Comparison of ENCODE assay signal across 30 mouse cellular contexts in the genomic region with DNA sequence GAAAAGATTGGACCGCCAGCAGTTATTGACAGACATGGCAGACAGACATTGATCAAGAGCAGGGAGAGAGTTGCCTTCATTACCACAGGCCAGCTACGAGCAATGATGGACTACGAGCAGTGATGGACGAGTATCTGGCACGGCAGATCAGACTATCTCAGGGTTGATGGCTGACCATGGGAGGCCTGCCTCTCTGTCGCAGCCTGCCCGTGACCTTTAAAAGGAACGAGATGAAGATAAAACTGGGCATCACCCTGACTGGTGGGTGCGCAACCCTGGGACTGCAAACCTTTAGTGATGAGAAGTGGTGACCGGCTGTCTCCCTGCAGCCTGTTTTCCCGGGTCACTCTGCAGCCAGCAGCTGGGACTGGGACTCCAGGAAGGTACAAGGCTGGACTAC.
DNase-seq lines count a peak whose midpoint lies in the region; ATAC-seq and TF ChIP-seq lines count a peak whose summit lies in the region.
"Had no signal": no experiment of that assay in that cellular context is flagged by ENCODE, and none has a peak within 500 bp of the region (broad histone marks: within the 10 kb centered on the region; RNA-seq: fewer than 3 reads in every experiment).

No protein-coding gene starts in this region.

- no peaks in the 10 kb centered on the region for H3K27me3 ChIP-seq in hindbrain, embryonic 16.5 days (replicated peaks; ENCODE audit: control insufficient read depth, insufficient read depth, low read length)
- H3K27me3 ChIP-seq in hindbrain, embryonic 14.5 days (ENCODE audit: control insufficient read depth, insufficient read depth, low read length): no peaks in the 10 kb centered on the region
- H3K27me3 ChIP-seq in thymus, adult 2 months (ENCODE audit: control insufficient read depth, insufficient read depth, low read length): no peaks in the 10 kb centered on the region
- H3K27me3 ChIP-seq: embryonic facial prominence, embryonic 13.5 days; forebrain, embryonic 12.5 days; forebrain, embryonic 15.5 days had no signal

- 69% methylated on average over 11 of the region's 11 CpGs for WGBS in hindbrain, embryonic 16.5 days
- 66% methylated on average over 11 of the region's 11 CpGs for WGBS in hindbrain, embryonic 14.5 days
- WGBS in thymus, adult 2 months: 97% methylated on average over 11 of the region's 11 CpGs

- H3K4me3 ChIP-seq in hindbrain, embryonic 16.5 days (ENCODE audit: low read length): no peak overlapping the region
- no peak overlapping the region for H3K4me3 ChIP-seq in hindbrain, embryonic 14.5 days (replicated peaks; ENCODE audit: low read length)
- no peak overlapping the region for H3K4me3 ChIP-seq in thymus, adult 2 months (ENCODE audit: control insufficient read depth, insufficient read depth, low read length)
- H3K4me3 ChIP-seq: embryonic facial prominence, embryonic 10.5 days; embryonic facial prominence, embryonic 13.5 days; erythroblast, embryonic 14.5 days; forebrain, embryonic 12.5 days; forebrain, embryonic 15.5 days; heart, adult 2 months; heart, embryonic 10.5 days; heart, embryonic 13.5 days had no signal

- TF ChIP-seq POLR2A in thymus, adult 2 months (IDR thresholded peaks at IDR 0.05; ENCODE audit: control insufficient read depth, extremely low read depth, insufficient read depth, low read length, poor library complexity): 0 out of 2 replicates have a peak, but pooled peaks have one; percentile 12

- no peak overlapping the region for H3K4me2 ChIP-seq in hindbrain, embryonic 16.5 days (ENCODE audit: low read length)
- H3K4me2 ChIP-seq in hindbrain, embryonic 14.5 days (replicated peaks): no peak overlapping the region
- H3K4me2 ChIP-seq: embryonic facial prominence, embryonic 13.5 days; forebrain, embryonic 12.5 days; forebrain, embryonic 15.5 days; heart, embryonic 13.5 days had no signal

- no peaks in the 10 kb centered on the region for H3K9me3 ChIP-seq in hindbrain, embryonic 16.5 days (ENCODE audit: control insufficient read depth, low read length)
- no peaks in the 10 kb centered on the region for H3K9me3 ChIP-seq in hindbrain, embryonic 14.5 days (ENCODE audit: control insufficient read depth, low read length)
- H3K9me3 ChIP-seq: embryonic facial prominence, embryonic 10.5 days; embryonic facial prominence, embryonic 13.5 days; forebrain, embryonic 12.5 days; forebrain, embryonic 15.5 days; heart, embryonic 10.5 days had no signal

- DNase-seq in adrenal gland, adult 8-10 months: peak; percentile 28
- no peak for DNase-seq in adrenal gland, postnatal 4 days (ENCODE audit: low spot score in 2 of 2)
- no peak for DNase-seq in hindbrain, embryonic 14.5 days (ENCODE audit: low spot score)
- no peak for DNase-seq in thymus, adult 2 months
- DNase-seq in thymus, postnatal 0 days (ENCODE audit: low spot score): no peak
- DNase-seq in adrenal gland, postnatal 36 days: peak; percentile 35 to 60
- no peak for DNase-seq in cerebellum, adult 9-10 months
- DNase-seq: cerebellum, adult 11 months; cerebellum, adult 2 months; cerebellum, postnatal 10 days; cerebellum, postnatal 36 days; embryo, embryonic 11 days; gastrocnemius, postnatal 10 days; gastrocnemius, postnatal 36 days; heart, adult 2 months; heart, postnatal 14 days; heart, postnatal 4 days; kidney, adult 18-20 months had no signal

- H3K36me3 ChIP-seq in hindbrain, embryonic 16.5 days (ENCODE audit: control insufficient read depth, insufficient read depth, low read length): no peaks in the 10 kb centered on the region
- H3K36me3 ChIP-seq in hindbrain, embryonic 14.5 days (replicated peaks; ENCODE audit: control insufficient read depth, insufficient read depth): no peaks in the 10 kb centered on the region
- H3K36me3 ChIP-seq in thymus, adult 2 months (ENCODE audit: control insufficient read depth, insufficient read depth, low read length): no peaks in the 10 kb centered on the region
- H3K36me3 ChIP-seq: embryonic facial prominence, embryonic 10.5 days; embryonic facial prominence, embryonic 13.5 days; forebrain, embryonic 12.5 days; forebrain, embryonic 15.5 days; heart, embryonic 10.5 days; heart, embryonic 13.5 days had no signal

- H3K4me1 ChIP-seq in hindbrain, embryonic 16.5 days (ENCODE audit: control insufficient read depth, insufficient read depth, low read depth, low read length): peaks cover 7% of the 10 kb centered on the region
- peaks cover 4% of the 10 kb centered on the region; the same call in 1 of the 2 replicates for H3K4me1 ChIP-seq in hindbrain, embryonic 14.5 days (replicated peaks; ENCODE audit: control insufficient read depth, insufficient read depth, low read length)
- peaks cover 14% of the 10 kb centered on the region for H3K4me1 ChIP-seq in thymus, adult 2 months (replicated peaks; ENCODE audit: control insufficient read depth, insufficient read depth, low read length)
- H3K4me1 ChIP-seq: forebrain, embryonic 15.5 days; heart, embryonic 10.5 days; heart, embryonic 13.5 days had no signal

- TF ChIP-seq CTCF in thymus, adult 2 months (IDR thresholded peaks at IDR 0.05; ENCODE audit: borderline replicate concordance, control insufficient read depth, extremely low read depth, insufficient read depth, low read length, poor library complexity): no peak

- H3K9ac ChIP-seq in hindbrain, embryonic 16.5 days (ENCODE audit: low read depth, low read length): no peak overlapping the region
- H3K9ac ChIP-seq in hindbrain, embryonic 14.5 days: no peak overlapping the region
- H3K9ac ChIP-seq: embryonic facial prominence, embryonic 13.5 days; forebrain, embryonic 12.5 days; forebrain, embryonic 15.5 days; heart, embryonic 13.5 days had no signal

- peak; percentile 40; the same call in 1 of the 2 replicates for ATAC-seq in hindbrain, embryonic 16.5 days
- ATAC-seq in hindbrain, embryonic 14.5 days (ENCODE audit: low FRiP score): no peak
- ATAC-seq: CD4-positive, CD25-positive, alpha-beta regulatory T cell, adult 4 months; forebrain, embryonic 15.5 days; hindbrain, postnatal 0 days; inflammation-experienced regulatory T-cells, adult 6 months; intestine, embryonic 16.5 days had no signal

- no peak overlapping the region for H3K27ac ChIP-seq in hindbrain, embryonic 16.5 days (ENCODE audit: low read depth, low read length)
- H3K27ac ChIP-seq in hindbrain, embryonic 14.5 days: no peak overlapping the region
- no peak overlapping the region for H3K27ac ChIP-seq in thymus, adult 2 months (ENCODE audit: control insufficient read depth, insufficient read depth, low read length)
- H3K27ac ChIP-seq: embryonic facial prominence, embryonic 10.5 days; embryonic facial prominence, embryonic 13.5 days; forebrain, embryonic 12.5 days; forebrain, embryonic 15.5 days; heart, adult 2 months; heart, embryonic 10.5 days; heart, embryonic 13.5 days; hindbrain, postnatal 0 days had no signal

Comparison
In these comparisons a context has a peak if more than half of its experiments do, and no peak if none do; other contexts are left out.
1. DNase-seq: peak in adrenal gland, adult 8-10 months (single experiment) and adrenal gland, postnatal 36 days (2 of 2); none in adrenal gland, postnatal 4 days (0 of 2), hindbrain, embryonic 14.5 days (single experiment), thymus, adult 2 months (single experiment), thymus, postnatal 0 days (single experiment) and cerebellum, adult 9-10 months (single experiment).